Mouse (Mus musculus): ENCODE data around the gene Pclo.

GRCm38 (mm10) chr5:14608318-14608717 is 93.6 kb downstream of the Pclo start:
- no peak for TF ChIP-seq CTCF (IDR thresholded peaks at IDR 0.05; ENCODE audit: control insufficient read depth, insufficient read depth, low read length)
- no peak for TF ChIP-seq POLR2A (IDR thresholded peaks at IDR 0.05; ENCODE audit: borderline replicate concordance, control insufficient read depth, low read depth, low read length)

Data from bone marrow, adult 2 months (tissue).